Mouse (Mus musculus) kidney, embryonic 14.5 days (tissue): Measurements from ENCODE around the gene Hmx3. TPM values are rescaled to one million over a fixed set of nuclear protein-coding genes. Genes with fewer than 3 reads are reported as not detected.

Experiments used
- ATAC-seq: fragments of 200-750 bp; cut with Nextera tagmentation; 2 replicates; pipeline ENCODE4 v1.8.0; 2017; ENCODE audit warnings: moderate number of reproducible peaks, mild to moderate bottlenecking, moderate TSS enrichment, moderate library complexity; ENCODE audit not compliant: low FRiP score, low TSS enrichment
- H3K27ac ChIP-seq: fragments of 300-500 bp; sonication (generic); 2 replicates; pipeline ENCODE4 v1.5.1; 2014; ENCODE audit warnings: low read depth, mild to moderate bottlenecking, low read length, moderate library complexity, mixed read lengths
- H3K27me3 ChIP-seq: fragments of 300-500 bp; sonication (generic); 2 replicates; pipeline ENCODE4 v1.6.1; 2014; ENCODE audit warnings: mild to moderate bottlenecking, low read length; ENCODE audit not compliant: control insufficient read depth, insufficient read depth
- H3K36me3 ChIP-seq: fragments of 300-500 bp; sonication (generic); 2 replicates; pipeline ENCODE4 v1.6.1; 2014; ENCODE audit warnings: low read length, mixed read lengths; ENCODE audit not compliant: control insufficient read depth, insufficient read depth
- H3K4me1 ChIP-seq: fragments of 300-500 bp; sonication (generic); 2 replicates; pipeline ENCODE4 v1.6.1; 2014; ENCODE audit warnings: low read length, mixed read lengths; ENCODE audit not compliant: control insufficient read depth, insufficient read depth
- H3K4me2 ChIP-seq: fragments of 300-500 bp; sonication (generic); replicated peaks from 2 replicates; pipeline ENCODE4 v1.6.1; 2014; ENCODE audit warnings: low read depth, mild to moderate bottlenecking, low read length
- H3K4me3 ChIP-seq: fragments of 300-500 bp; sonication (generic); 2 replicates; pipeline ENCODE4 v1.5.1; 2014; ENCODE audit warnings: mild to moderate bottlenecking, low read length
- H3K9ac ChIP-seq: fragments of 300-500 bp; sonication (generic); 2 replicates; pipeline ENCODE4 v1.6.1; 2014; ENCODE audit warnings: low read depth, mild to moderate bottlenecking, low read length, moderate library complexity
- H3K9me3 ChIP-seq: fragments of 300-500 bp; sonication (generic); 2 replicates; pipeline ENCODE4 v1.6.1; 2016; ENCODE audit warnings: low read length; ENCODE audit not compliant: control insufficient read depth
- WGBS: fragments of 180-500 bp; shearing (Covaris S2); extraction: QIAGEN DNeasy Blood & Tissue Kit; methylation state at CpG from one replicate; pipeline ENCODE4 v1.1.7; 2014; 5-methylcytosine and 5-hydroxymethylcytosine counted together
- polyA plus RNA-seq: library from polyadenylated mRNA; unstranded; fragments of >200 nt; fragmentation: Nextera tagmentation; extraction: Ambion mirVana; gene quantifications from 2 replicates; pipeline ENCODE4 v1.2.1, GENCODE M21; 2014

Gene Hmx3
- polyA plus RNA-seq: not detected in 2 replicates

DNA sequence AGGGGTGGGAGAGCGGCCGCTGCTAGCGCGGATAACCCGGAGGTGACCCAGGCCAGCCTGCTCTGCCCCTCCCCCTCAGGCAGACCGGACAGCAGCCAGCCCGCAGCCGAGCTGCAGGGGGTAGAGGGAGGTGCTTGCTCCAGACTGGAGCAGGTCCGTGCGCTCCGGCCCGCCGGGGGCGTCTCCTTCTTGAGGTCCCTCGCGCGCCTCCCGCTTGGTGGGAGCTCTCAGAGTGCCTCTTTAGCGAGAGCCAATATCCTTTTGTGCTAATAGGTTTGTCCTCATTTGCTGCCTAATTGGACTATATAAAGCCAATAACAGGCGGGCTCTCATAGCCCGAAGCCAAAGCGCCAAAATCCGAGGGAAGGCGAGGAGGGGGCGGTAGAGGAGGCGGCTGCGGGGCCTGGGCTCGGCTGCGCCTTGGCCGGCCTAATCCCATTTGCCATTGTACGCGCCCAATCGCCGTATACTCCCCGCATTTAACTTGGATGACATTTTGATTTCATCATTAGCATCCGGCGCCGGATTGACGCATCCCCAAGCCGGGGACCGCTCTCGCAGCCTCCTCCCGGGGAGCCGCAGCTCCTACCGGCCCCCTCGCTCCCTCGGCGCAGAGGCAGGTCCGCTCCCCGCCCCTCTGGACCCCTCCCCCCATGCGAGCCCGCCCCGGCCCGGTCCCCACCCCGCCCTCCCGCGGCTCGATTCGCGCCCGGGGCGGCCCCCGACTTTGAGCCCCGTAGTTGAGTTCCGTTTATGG, at the start of gene Hmx3:
Gene Hmx3, plus strand, starts transcription at position 753 of the 757 bp plus-strand sequence.
- peaks cover 88% of the 10 kb centered on the region for H3K27me3 ChIP-seq
- H3K9me3 ChIP-seq: no peaks in the 10 kb centered on the region
- H3K9ac ChIP-seq: no peak within 1 kb of the TSS; the same call in 1 of the 2 replicates
- peak within 1 kb of the TSS; percentile 54 for H3K4me2 ChIP-seq
- 0% methylated on average over 47 of the region's 65 CpGs for WGBS
- no peaks in the 10 kb centered on the region for H3K36me3 ChIP-seq
- no peak within 1 kb of the TSS for H3K27ac ChIP-seq
- ATAC-seq: no peak
- H3K4me1 ChIP-seq: peaks cover 16% of the 10 kb centered on the region; the same call in 1 of the 2 replicates
- peak within 1 kb of the TSS; percentile 37 for H3K4me3 ChIP-seq

DNA sequence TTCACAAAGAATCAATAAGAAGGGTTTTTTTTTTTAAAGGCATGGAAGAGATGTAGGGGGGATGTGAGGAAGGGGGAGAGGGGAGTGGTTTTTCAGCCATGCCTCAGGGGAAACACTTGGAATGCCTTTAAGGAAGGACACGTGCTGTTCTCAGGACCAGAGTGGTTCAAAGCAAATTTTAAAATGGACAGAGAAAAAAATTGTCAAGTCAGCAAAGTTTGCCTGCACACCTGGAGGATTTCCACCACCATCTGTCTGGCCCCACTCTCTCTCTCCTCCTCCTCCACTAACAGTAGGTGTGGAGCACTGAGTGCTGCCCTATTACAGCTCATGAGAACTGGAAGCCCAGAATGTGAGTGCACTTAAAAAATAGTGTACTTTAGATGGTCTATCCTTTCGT, 38.9 kb upstream of the Hmx3 start:
- 73% methylated on average over 2 of the region's 2 CpGs for WGBS
- Histone ChIP-seq H3K36me3 (no peaks in the 10 kb centered on the region), H3K27me3 (no peaks in the 10 kb centered on the region), H3K9ac (no peak overlapping the region), H3K27ac (no peak overlapping the region), H3K4me2 (no peak overlapping the region), H3K9me3 (no peaks in the 10 kb centered on the region), H3K4me3 (no peak overlapping the region), H3K4me1 (no peaks in the 10 kb centered on the region)
- no peak for ATAC-seq

DNA sequence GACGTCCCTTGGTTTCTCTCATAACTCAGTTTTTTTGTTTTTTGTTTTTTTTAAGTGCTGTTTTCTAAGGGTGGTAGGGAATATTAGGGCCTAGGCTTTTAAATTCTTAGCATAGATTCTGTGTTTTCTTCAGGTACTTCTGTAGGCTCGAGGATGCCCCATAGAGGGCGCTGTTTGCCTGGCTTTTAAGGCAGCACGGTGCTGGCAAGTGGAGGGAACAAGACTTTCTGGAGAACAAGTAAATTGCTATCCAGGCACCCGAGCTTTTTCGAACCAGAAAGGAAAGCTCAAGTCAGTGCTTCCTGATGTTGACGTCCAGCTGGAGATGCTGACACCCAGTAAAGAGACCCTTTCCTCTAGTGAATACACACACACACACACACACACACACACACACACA, 2.7 kb upstream of the Hmx3 start:
- WGBS: 0% methylated on average over 7 of the region's 7 CpGs
- Histone ChIP-seq H3K4me3 (no peak overlapping the region), H3K4me2 (no peak overlapping the region), H3K27ac (no peak overlapping the region), H3K9me3 (no peaks in the 10 kb centered on the region), H3K9ac (no peak overlapping the region), H3K27me3 (peaks cover 65% of the 10 kb centered on the region), H3K36me3 (no peaks in the 10 kb centered on the region), H3K4me1 (peaks cover 16% of the 10 kb centered on the region; the same call in 1 of the 2 replicates)
- peak; percentile 58; the same call in 1 of the 2 replicates for ATAC-seq

DNA sequence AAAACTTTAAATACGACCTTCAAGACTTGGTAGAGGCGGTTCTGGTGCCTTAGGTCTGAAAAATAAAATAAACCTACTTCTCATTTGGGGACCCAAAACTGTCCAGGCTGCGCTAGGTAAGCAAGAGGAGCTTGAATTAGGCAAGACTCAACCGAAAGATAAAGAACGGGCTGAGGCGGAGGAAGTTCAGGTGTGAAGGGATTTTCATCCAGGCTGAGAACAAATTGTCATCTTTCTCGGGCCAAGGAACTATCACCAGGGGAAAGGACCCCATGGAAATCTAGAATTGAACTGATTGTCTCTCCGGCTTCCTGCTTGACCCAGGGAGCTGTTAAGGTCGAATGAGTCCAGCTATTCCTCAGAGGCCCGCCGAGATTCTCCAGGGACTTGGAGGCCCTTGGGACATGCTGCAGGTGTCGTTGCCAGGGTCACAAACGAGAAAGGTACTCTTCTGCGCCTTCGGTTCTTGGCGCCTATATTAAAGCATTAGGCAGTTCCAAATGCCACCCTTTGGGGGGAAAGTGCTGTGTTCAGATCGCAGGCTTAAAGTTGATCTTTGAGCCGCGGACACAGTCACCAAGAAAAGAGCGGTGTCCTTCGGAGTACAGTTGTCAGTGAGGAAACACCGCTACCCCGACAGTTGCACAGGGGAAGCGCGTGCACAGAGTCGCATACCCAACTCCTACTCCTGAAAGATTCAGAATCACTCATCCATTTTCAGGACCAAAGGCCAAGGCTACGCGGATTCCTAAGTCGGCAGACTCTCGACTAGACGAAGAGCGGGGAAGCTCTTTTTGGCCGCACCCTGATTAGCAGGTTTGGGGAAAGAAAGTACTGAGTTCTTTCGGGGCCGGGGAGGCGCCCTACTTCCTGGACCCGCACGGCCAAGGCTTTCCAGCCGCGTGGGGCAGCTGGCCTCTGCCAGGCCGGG, 1.2 kb upstream of the Hmx3 start:
- Histone ChIP-seq H3K4me1 (peaks cover 16% of the 10 kb centered on the region; the same call in 1 of the 2 replicates), H3K4me2 (peak overlapping the region; percentile 54), H3K27ac (no peak overlapping the region), H3K9me3 (no peaks in the 10 kb centered on the region), H3K4me3 (peak overlapping the region; percentile 37), H3K36me3 (no peaks in the 10 kb centered on the region), H3K9ac (no peak overlapping the region), H3K27me3 (peaks cover 80% of the 10 kb centered on the region)
- ATAC-seq: no peak
- WGBS: 1% methylated on average over 41 of the region's 41 CpGs

DNA sequence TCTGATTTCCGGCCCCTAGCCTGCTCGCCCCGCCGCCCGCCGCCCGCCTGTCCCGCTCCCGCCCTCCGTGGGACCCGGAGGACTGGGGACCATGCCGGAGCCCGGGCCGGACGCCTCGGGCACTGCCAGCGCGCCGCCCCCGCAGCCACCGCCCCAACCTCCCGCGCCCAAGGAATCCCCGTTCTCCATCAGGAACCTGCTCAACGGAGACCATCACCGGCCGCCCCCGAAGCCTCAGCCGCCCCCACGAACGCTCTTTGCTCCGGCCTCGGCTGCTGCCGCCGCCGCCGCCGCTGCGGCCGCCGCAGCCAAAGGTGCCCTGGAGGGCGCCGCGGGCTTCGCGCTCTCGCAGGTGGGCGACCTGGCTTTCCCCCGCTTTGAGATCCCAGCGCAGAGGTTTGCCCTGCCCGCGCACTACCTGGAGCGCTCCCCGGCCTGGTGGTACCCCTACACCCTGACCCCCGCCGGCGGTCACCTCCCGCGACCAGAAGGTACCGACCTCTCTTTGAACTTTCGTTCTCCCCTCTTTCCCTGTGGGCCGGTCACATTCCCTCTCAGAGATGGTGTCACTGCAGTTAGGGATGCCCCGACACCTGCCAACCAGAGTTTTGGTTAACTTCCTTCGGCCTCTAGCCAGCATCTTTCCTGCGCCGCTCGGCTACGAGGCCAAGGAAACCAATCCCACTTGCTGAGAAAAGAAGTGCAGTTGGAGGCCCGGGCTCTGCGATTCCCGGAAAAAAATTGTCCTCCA, 380 bp downstream of the Hmx3 start:
- Histone ChIP-seq H3K4me3 (peak overlapping the region; percentile 37), H3K9ac (no peak overlapping the region), H3K9me3 (no peaks in the 10 kb centered on the region), H3K27me3 (peaks cover 95% of the 10 kb centered on the region), H3K27ac (no peak overlapping the region), H3K4me2 (peak overlapping the region; percentile 54), H3K36me3 (no peaks in the 10 kb centered on the region), H3K4me1 (peaks cover 16% of the 10 kb centered on the region; the same call in 1 of the 2 replicates)
- ATAC-seq: 0 out of 2 replicates have a peak, but pooled peaks have one; percentile 13
- WGBS: under 1% methylated on average over 64 of the region's 71 CpGs

DNA sequence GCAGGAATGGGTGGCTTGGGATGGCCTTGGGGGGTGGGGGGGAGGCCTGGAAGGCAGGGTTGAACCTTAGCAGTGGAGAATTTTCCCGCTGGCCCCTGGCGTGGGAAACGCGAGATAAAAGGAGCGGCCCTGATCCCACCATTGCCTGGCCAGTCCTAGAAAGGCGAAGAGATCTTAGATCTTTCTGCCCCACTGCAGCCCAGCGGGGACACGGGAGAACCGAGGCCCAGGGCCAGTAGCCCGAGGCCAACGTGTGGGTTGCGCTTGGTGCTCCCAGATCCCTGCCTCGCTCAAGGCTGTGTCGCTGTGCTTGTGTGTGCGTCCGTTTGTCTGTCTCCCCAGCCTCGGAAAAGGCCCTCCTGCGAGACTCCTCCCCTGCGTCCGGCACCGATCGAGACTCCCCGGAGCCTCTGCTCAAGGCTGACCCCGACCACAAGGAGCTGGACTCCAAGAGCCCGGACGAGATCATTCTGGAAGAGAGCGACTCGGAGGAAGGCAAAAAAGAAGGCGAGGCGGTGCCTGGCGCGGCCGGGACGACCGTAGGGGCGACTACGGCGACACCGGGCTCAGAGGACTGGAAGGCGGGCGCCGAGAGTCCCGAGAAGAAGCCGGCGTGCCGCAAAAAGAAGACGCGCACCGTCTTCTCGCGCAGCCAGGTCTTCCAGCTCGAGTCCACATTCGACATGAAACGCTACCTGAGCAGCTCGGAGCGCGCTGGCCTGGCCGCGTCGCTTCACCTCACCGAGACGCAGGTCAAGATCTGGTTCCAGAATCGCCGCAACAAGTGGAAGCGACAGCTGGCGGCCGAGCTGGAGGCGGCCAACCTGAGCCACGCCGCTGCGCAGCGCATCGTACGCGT, 1.2 kb downstream of the Hmx3 start:
- no peaks in the 10 kb centered on the region for H3K9me3 ChIP-seq
- peak; percentile 18; the same call in 1 of the 2 replicates for ATAC-seq

DNA sequence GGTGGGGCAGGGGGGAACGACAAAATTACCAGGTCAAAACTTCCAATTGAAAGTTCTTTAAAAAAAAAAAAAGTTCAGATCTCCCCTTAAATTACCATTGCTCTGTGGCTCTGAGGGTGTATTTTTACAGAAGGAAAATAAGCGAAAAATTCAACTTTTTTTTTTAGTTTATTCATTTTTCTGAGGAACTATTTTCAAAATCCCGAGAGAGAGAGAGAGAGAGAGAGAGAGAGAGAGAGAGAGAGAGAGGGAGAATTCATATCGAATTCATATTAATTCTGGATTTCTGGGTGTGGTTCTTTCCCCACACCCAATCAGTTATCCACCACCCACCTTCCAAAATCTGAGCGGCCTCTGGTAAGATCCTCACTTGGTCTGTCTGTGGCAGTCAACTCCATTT, 2.2 kb downstream of the Hmx3 start:
- Histone ChIP-seq H3K27me3 (peaks cover 97% of the 10 kb centered on the region), H3K4me1 (peaks cover 16% of the 10 kb centered on the region; the same call in 1 of the 2 replicates), H3K9me3 (no peaks in the 10 kb centered on the region), H3K27ac (no peak overlapping the region), H3K4me2 (no peak overlapping the region), H3K4me3 (no peak overlapping the region), H3K9ac (no peak overlapping the region), H3K36me3 (no peaks in the 10 kb centered on the region)
- 2% methylated on average over 5 of the region's 5 CpGs for WGBS
- no peak for ATAC-seq

More for the DNA sequence above, 1.2 kb downstream of the Hmx3 start:
- Histone ChIP-seq H3K4me1 (peaks cover 16% of the 10 kb centered on the region; the same call in 1 of the 2 replicates), H3K27ac (no peak overlapping the region), H3K4me2 (peak overlapping the region; percentile 33), H3K36me3 (no peaks in the 10 kb centered on the region), H3K27me3 (peaks cover 97% of the 10 kb centered on the region), H3K4me3 (peak overlapping the region; percentile 11), H3K9ac (no peak overlapping the region)
- under 1% methylated on average over 75 of the region's 75 CpGs for WGBS
